Mouse (Mus musculus): ENCODE data around the gene Grk6.

- TF ChIP-seq POLR2A (IDR thresholded peaks at IDR 0.05; ENCODE audit: insufficient read depth, low read depth, low read length): no peak
- TF ChIP-seq CTCF (IDR thresholded peaks at IDR 0.05; ENCODE audit: insufficient read depth, low read depth, low read length): no peak
Observed at GRCm38 (mm10) chr13:55400039-55400346, 44.9 kb upstream of the Grk6 start.

Data from olfactory bulb, adult 2 months (tissue).